Mouse (Mus musculus) ES-Bruce4 (cell line): ENCODE measurements at regions not wholly inside any gene's neighbourhood (a gene's known extent, or its start where the extent isn't known, plus 50 kb on each side); places are given as distances from the start of the nearest gene placed in this dataset.

Experiments
- CTCF ChIP-seq: IDR thresholded peaks from one replicate; pipeline ENCODE4 v1.8.1; 2011; ENCODE audit warnings: low read depth, low read length
- EP300 ChIP-seq: IDR thresholded peaks from 2 replicates; pipeline ENCODE4 v1.6.1; 2011; ENCODE audit warnings: low read depth, low read length; ENCODE audit not compliant: insufficient read depth

GRCm38 (mm10) chr1:24869772-24870171 lies 191.3 kb downstream of the Lmbrd1 start:
- TF ChIP-seq CTCF, result no peak
- TF ChIP-seq EP300, result no peak
